16 mouse cellular contexts compared by ENCODE assay signal in genomic region chr13:15714331-15714725, GRCm38 (mm10).
DNase-seq lines count a peak whose midpoint lies in the region; ATAC-seq lines count a peak whose summit lies in the region.
"Had no signal": no experiment of that assay in that cellular context is flagged by ENCODE, and none has a peak within 500 bp of the region (broad histone marks: within the 10 kb centered on the region; RNA-seq: fewer than 3 reads in every experiment).

No protein-coding gene starts in this region.

- peaks cover 22% of the 10 kb centered on the region for H3K36me3 ChIP-seq in intestine, embryonic 14.5 days (ENCODE audit: control insufficient read depth, insufficient read depth, low read length)
- H3K36me3 ChIP-seq in intestine, embryonic 16.5 days (ENCODE audit: control insufficient read depth, insufficient read depth, low read length), result no peaks in the 10 kb centered on the region
- no peaks in the 10 kb centered on the region for H3K36me3 ChIP-seq in forebrain, embryonic 16.5 days (ENCODE audit: control insufficient read depth, insufficient read depth)
- H3K36me3 ChIP-seq: G1E; heart, embryonic 15.5 days had no signal

- no peak overlapping the region for H3K4me2 ChIP-seq in intestine, embryonic 14.5 days (ENCODE audit: low read length)
- no peak overlapping the region for H3K4me2 ChIP-seq in intestine, embryonic 16.5 days (ENCODE audit: low read depth, low read length)
- H3K4me2 ChIP-seq in forebrain, embryonic 16.5 days (ENCODE audit: low read length), result no peak overlapping the region
- H3K4me2 ChIP-seq: embryonic facial prominence, embryonic 15.5 days; heart, embryonic 15.5 days; hindbrain, embryonic 14.5 days had no signal

- H3K9me3 ChIP-seq in intestine, embryonic 14.5 days (ENCODE audit: control insufficient read depth, low read length), result no peaks in the 10 kb centered on the region
- no peaks in the 10 kb centered on the region for H3K9me3 ChIP-seq in intestine, embryonic 16.5 days (ENCODE audit: control insufficient read depth, low read length)
- H3K9me3 ChIP-seq in forebrain, embryonic 16.5 days (ENCODE audit: control insufficient read depth, low read length), result no peaks in the 10 kb centered on the region
- H3K9me3 ChIP-seq: embryonic facial prominence, embryonic 15.5 days; G1E; heart, embryonic 15.5 days; megakaryocyte, embryonic 14.5 days had no signal

- no peak for DNase-seq in intestine, embryonic 14.5 days (ENCODE audit: low spot score)
- peak; percentile 6 for DNase-seq in R1 (ENCODE audit: low read depth, low spot score)
- DNase-seq in embryo, embryonic 11 days, result peak; percentile 39
- no peak for DNase-seq in spleen, postnatal 36 days (ENCODE audit: low spot score in 2 of 2)
- no peak for DNase-seq in c-Kit-positive CD71-positive TER-119-positive erythroid progenitor cells, embryonic 14.5 days (ENCODE audit: low spot score)
- DNase-seq: cerebellum, adult 11-12 months; liver; liver, postnatal 0 days; thymus, postnatal 25 days had no signal

- WGBS in intestine, embryonic 14.5 days, result 84% methylated on average over 4 of the region's 4 CpGs
- WGBS in intestine, embryonic 16.5 days, result 69% methylated on average over 4 of the region's 4 CpGs
- WGBS in forebrain, embryonic 16.5 days, result 14% methylated on average over 4 of the region's 4 CpGs

- H3K27me3 ChIP-seq in intestine, embryonic 14.5 days (replicated peaks; ENCODE audit: control insufficient read depth, insufficient read depth, low read length), result no peaks in the 10 kb centered on the region
- H3K27me3 ChIP-seq in intestine, embryonic 16.5 days (replicated peaks; ENCODE audit: control insufficient read depth, insufficient read depth, low read length), result no peaks in the 10 kb centered on the region
- H3K27me3 ChIP-seq in forebrain, embryonic 16.5 days (replicated peaks; ENCODE audit: control insufficient read depth, insufficient read depth, low read length), result no peaks in the 10 kb centered on the region
- H3K27me3 ChIP-seq: embryonic facial prominence, embryonic 15.5 days; heart, embryonic 15.5 days; megakaryocyte, embryonic 14.5 days had no signal

- ATAC-seq in intestine, embryonic 14.5 days (replicated peaks; ENCODE audit: low FRiP score, low TSS enrichment, low read depth), result no peak
- ATAC-seq in intestine, embryonic 16.5 days, result no peak
- peak; percentile 59; the same call in 1 of the 2 replicates for ATAC-seq in forebrain, embryonic 16.5 days
- ATAC-seq: liver, postnatal 0 days had no signal

- no peak overlapping the region for H3K9ac ChIP-seq in intestine, embryonic 14.5 days (ENCODE audit: low read length)
- H3K9ac ChIP-seq in intestine, embryonic 16.5 days (ENCODE audit: low read depth, low read length), result no peak overlapping the region
- no peak overlapping the region for H3K9ac ChIP-seq in forebrain, embryonic 16.5 days (replicated peaks; ENCODE audit: low read depth, low read length)
- H3K9ac ChIP-seq: embryonic facial prominence, embryonic 15.5 days; heart, embryonic 15.5 days; hindbrain, embryonic 14.5 days; liver, postnatal 0 days had no signal

- no peaks in the 10 kb centered on the region for H3K4me1 ChIP-seq in intestine, embryonic 14.5 days (replicated peaks; ENCODE audit: control insufficient read depth, insufficient read depth, low read length)
- H3K4me1 ChIP-seq in intestine, embryonic 16.5 days (ENCODE audit: control insufficient read depth, insufficient read depth, low read length), result no peaks in the 10 kb centered on the region
- H3K4me1 ChIP-seq in forebrain, embryonic 16.5 days (replicated peaks; ENCODE audit: control insufficient read depth, insufficient read depth, low read length), result peaks cover 7% of the 10 kb centered on the region; the same call in 1 of the 2 replicates
- H3K4me1 ChIP-seq: heart, embryonic 15.5 days; megakaryocyte, embryonic 14.5 days had no signal

- no peak overlapping the region for H3K4me3 ChIP-seq in intestine, embryonic 14.5 days (ENCODE audit: low read depth, low read length)
- no peak overlapping the region for H3K4me3 ChIP-seq in intestine, embryonic 16.5 days (ENCODE audit: low read length)
- no peak overlapping the region for H3K4me3 ChIP-seq in forebrain, embryonic 16.5 days (replicated peaks; ENCODE audit: low read length)
- H3K4me3 ChIP-seq: embryonic facial prominence, embryonic 15.5 days; heart, embryonic 15.5 days; megakaryocyte, embryonic 14.5 days had no signal

- 0 out of 2 replicates have a peak overlapping the region, but pooled peaks have one; percentile 22 for H3K27ac ChIP-seq in intestine, embryonic 14.5 days (ENCODE audit: low read depth)
- H3K27ac ChIP-seq in intestine, embryonic 16.5 days (ENCODE audit: low read length), result no peak overlapping the region
- H3K27ac ChIP-seq in forebrain, embryonic 16.5 days (ENCODE audit: low read length), result no peak overlapping the region; the same call in 1 of the 2 replicates
- H3K27ac ChIP-seq: heart, embryonic 15.5 days; hindbrain, embryonic 14.5 days had no signal

Comparison
In these comparisons a context has a peak if more than half of its experiments do, and no peak if none do; other contexts are left out.
1. DNase-seq: peak in R1 (single experiment) and embryo, embryonic 11 days (single experiment); none in intestine, embryonic 14.5 days (single experiment), spleen, postnatal 36 days (0 of 2) and c-Kit-positive CD71-positive TER-119-positive erythroid progenitor cells, embryonic 14.5 days (single experiment).